Mouse (Mus musculus): ENCODE results near the gene Defb21. TPM values are rescaled to one million over a fixed set of nuclear protein-coding genes. Genes with fewer than 3 reads are reported as not detected.

Defb21 gene
- total and polyA plus RNA-seq, 3 experiments = not detected

DNA sequence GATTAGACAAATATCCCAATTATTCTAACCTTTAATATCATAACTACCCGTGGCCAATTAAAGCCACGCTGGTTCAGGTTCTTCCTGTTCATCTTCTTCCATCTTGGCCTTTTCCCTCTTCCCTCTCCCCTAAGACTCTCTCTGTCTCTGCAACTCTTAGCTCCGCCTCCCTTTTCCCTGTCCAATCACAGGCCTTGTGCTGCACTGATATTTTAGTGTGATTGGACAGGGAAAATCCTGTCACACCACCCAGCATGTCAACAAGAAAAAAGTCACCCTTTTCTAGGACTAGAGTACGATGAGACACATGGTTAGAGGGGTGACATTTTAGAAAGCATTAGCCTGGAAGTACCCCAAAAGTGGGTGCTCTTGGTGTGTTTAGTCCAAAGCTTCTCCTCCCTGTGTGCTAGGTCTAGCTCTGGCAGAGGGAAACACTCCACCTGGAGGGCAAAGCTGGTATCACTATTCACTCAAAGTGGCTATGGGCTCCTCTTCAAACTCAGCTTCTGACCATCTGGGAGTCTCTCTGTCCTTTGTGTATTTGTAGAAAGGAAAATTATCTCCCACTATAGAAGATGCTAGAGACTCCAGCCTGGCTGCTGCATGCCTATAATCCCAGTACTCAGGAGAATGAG, 14.5 kb downstream of the Defb21 start:
- Histone ChIP-seq H3K36me3 (ENCODE audit: control insufficient read depth in 1 of 2, insufficient read depth in 2 of 2, low read length in 2 of 2) (no peaks in the 10 kb centered on the region; a peak in 1 of 4 replicates), H3K27me3 (ENCODE audit: control insufficient read depth in 1 of 2, insufficient read depth in 2 of 2, low read length in 2 of 2) (peaks cover 3 to 6% of the 10 kb centered on the region in 2 experiments; a peak in 3 of 4 replicates), H3K4me1 (ENCODE audit: control insufficient read depth in 1 of 2, insufficient read depth in 2 of 2, low read length in 2 of 2) (no peaks in the 10 kb centered on the region), H3K9me3 (replicated peaks; ENCODE audit: insufficient read depth, low read length) (no peaks in the 10 kb centered on the region), H3K27ac (ENCODE audit: control insufficient read depth, low read depth, low read length) (no peak overlapping the region), H3K79me2 (ENCODE audit: control insufficient read depth, insufficient read depth, low read length, poor library complexity) (no peaks in the 10 kb centered on the region), H3K4me3 (ENCODE audit: control insufficient read depth in 1 of 2, insufficient read depth in 1 of 2, low read depth in 2 of 2, low read length in 2 of 2) (no peak overlapping the region), H3K9ac (ENCODE audit: control insufficient read depth, low read depth, low read length, poor library complexity, severe bottlenecking) (no peak overlapping the region)
- TF ChIP-seq GABPA (IDR thresholded peaks at IDR 0.05; ENCODE audit: low read depth, low read length) (no peak), ZC3H11A (IDR thresholded peaks at IDR 0.05; ENCODE audit: low read depth, low read length) (0 out of 2 replicates have a peak, but pooled peaks have one; percentile 15), TCF12 (IDR thresholded peaks at IDR 0.05; ENCODE audit: low read depth, low read length) (no peak), RAD21 (IDR thresholded peaks at IDR 0.05; ENCODE audit: low read depth, low read length) (peak; percentile 13), SMC3 (IDR thresholded peaks at IDR 0.05; ENCODE audit: low read depth, low read length) (peak; percentile 56), CHD1 (IDR thresholded peaks at IDR 0.05; ENCODE audit: low read depth, low read length) (no peak), EP300 (IDR thresholded peaks at IDR 0.05; ENCODE audit: low read depth in 1 of 2, low read length in 2 of 2) (no peak), CTCF (IDR thresholded peaks at IDR 0.05 in 2 of 3, conservative IDR thresholded peaks at IDR 0.05 in 1 of 3; ENCODE audit: control insufficient read depth in 1 of 3, insufficient read depth in 1 of 3, low read depth in 2 of 3, low read length in 3 of 3, poor library complexity in 1 of 3, severe bottlenecking in 1 of 3) (peak; percentile 43 to 61 (median 52)), ZKSCAN1 (IDR thresholded peaks at IDR 0.05; ENCODE audit: low read depth, low read length) (no peak), CHD2 (IDR thresholded peaks at IDR 0.05; ENCODE audit: low read length) (no peak), USF2 (IDR thresholded peaks at IDR 0.05; ENCODE audit: borderline replicate concordance in 1 of 2, insufficient read depth in 1 of 2, low read depth in 1 of 2, low read length in 2 of 2) (no peak), NRF1 (IDR thresholded peaks at IDR 0.05; ENCODE audit: insufficient read depth, low read depth, low read length, poor library complexity, severe bottlenecking) (no peak)
- peak; percentile 53 for DNase-seq (ENCODE audit: low read depth, low spot score)

GRCm38 (mm10) chr2:152588450-152588849, 15.9 kb downstream of the Defb21 start:
- TF ChIP-seq UBTF (IDR thresholded peaks at IDR 0.05; ENCODE audit: borderline replicate concordance, insufficient read depth, low read depth, low read length) (no peak), KAT2A (conservative IDR thresholded peaks at IDR 0.05; ENCODE audit: low read depth, low read length) (no peak), HCFC1 (IDR thresholded peaks at IDR 0.05; ENCODE audit: low read depth, low read length) (no peak), TBP (IDR thresholded peaks at IDR 0.05; ENCODE audit: low read depth, low read length) (no peak), TAL1 (IDR thresholded peaks at IDR 0.05; ENCODE audit: low read length) (no peak), POLR2AphosphoS5 (IDR thresholded peaks at IDR 0.05; ENCODE audit: borderline replicate concordance, low read depth, low read length) (no peak)
- no peaks in the 10 kb centered on the region for H3K4me1 ChIP-seq (ENCODE audit: control insufficient read depth in 1 of 2, insufficient read depth in 2 of 2, low read length in 2 of 2)
- peaks cover 2 to 5% of the 10 kb centered on the region in 2 experiments; a peak in 3 of 4 replicates for H3K27me3 ChIP-seq (ENCODE audit: control insufficient read depth in 1 of 2, insufficient read depth in 2 of 2, low read length in 2 of 2)
- DNase-seq (ENCODE audit: low read depth, low spot score) = no peak
- no peak overlapping the region for H3K27ac ChIP-seq (ENCODE audit: control insufficient read depth, low read depth, low read length)
- H3K79me2 ChIP-seq (ENCODE audit: control insufficient read depth, insufficient read depth, low read length, poor library complexity) = no peaks in the 10 kb centered on the region
- no peak overlapping the region for H3K4me3 ChIP-seq (ENCODE audit: control insufficient read depth in 1 of 2, insufficient read depth in 1 of 2, low read depth in 2 of 2, low read length in 2 of 2)
- no peak overlapping the region for H3K9ac ChIP-seq (ENCODE audit: control insufficient read depth, low read depth, low read length, poor library complexity, severe bottlenecking)
- H3K9me3 ChIP-seq (replicated peaks; ENCODE audit: insufficient read depth, low read length) = no peaks in the 10 kb centered on the region
- H3K36me3 ChIP-seq (ENCODE audit: control insufficient read depth in 1 of 2, insufficient read depth in 2 of 2, low read length in 2 of 2) = no peaks in the 10 kb centered on the region; a peak in 1 of 4 replicates

All from MEL (cell line).